Mouse (Mus musculus) cerebellum, postnatal 36 days (tissue): ENCODE data around the gene Eif2s3y.

Experiments used
- DNase-seq, 2 experiments: peaks; one replicate each; pipeline ENCODE4 v3.0.0; 2021 to 2022; ENCODE audit warnings: mixed read lengths in 2 of 2

Gene Eif2s3y

GRCm38 (mm10) chrY:1009882-1010751 is at the start of gene Eif2s3y:
Gene Eif2s3y (plus strand): TSS chrY:1010543.
- peak in 1 of 2 experiments; percentile 67 for DNase-seq
